Mouse (Mus musculus): ENCODE data around the gene Trpv5. TPM values are rescaled to one million over a fixed set of nuclear protein-coding genes. Genes with fewer than 3 reads are reported as not detected.

Gene Trpv5
- total and polyA plus RNA-seq, 3 experiments, result 0.12 to 0.26 TPM; not detected in 1

DNA sequence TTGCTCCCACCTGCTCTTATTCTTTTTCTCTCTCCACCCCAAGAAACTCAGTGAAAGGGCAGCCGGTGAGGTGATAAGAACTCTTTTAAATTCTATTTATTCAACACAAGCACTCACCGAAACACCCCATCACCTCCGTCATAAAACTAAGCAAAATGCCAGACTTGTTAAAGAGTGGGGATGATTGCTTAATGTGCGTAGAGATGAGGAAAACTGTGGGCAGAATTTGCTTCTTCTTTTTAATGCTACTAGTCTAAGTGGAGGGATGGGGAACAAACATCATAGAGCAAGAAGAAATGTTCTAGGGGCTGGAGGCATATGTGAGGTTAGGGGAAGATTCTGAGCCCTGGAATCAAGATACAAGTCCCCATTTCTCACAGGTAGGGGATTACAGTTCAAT lies 37.8 kb downstream of the Trpv5 start:
- Histone ChIP-seq H3K79me2 (ENCODE audit: control insufficient read depth, insufficient read depth, low read length, poor library complexity) (no peaks in the 10 kb centered on the region), H3K4me3 (ENCODE audit: control insufficient read depth in 1 of 2, insufficient read depth in 1 of 2, low read depth in 2 of 2, low read length in 2 of 2) (no peak overlapping the region), H3K4me1 (ENCODE audit: control insufficient read depth in 1 of 2, insufficient read depth in 2 of 2, low read length in 2 of 2) (no peaks in the 10 kb centered on the region), H3K9me3 (replicated peaks; ENCODE audit: insufficient read depth, low read length) (no peaks in the 10 kb centered on the region), H3K27me3 (ENCODE audit: control insufficient read depth in 1 of 2, insufficient read depth in 2 of 2, low read length in 2 of 2) (no peaks in the 10 kb centered on the region; a peak in 1 of 4 replicates), H3K9ac (ENCODE audit: control insufficient read depth, low read depth, low read length, poor library complexity, severe bottlenecking) (no peak overlapping the region), H3K27ac (ENCODE audit: control insufficient read depth, low read depth, low read length) (no peak overlapping the region), H3K36me3 (ENCODE audit: control insufficient read depth in 1 of 2, insufficient read depth in 2 of 2, low read length in 2 of 2) (no peaks in the 10 kb centered on the region)
- no peak for TF ChIP-seq TBP (IDR thresholded peaks at IDR 0.05; ENCODE audit: low read depth, low read length)
- no peak for TF ChIP-seq MXI1 (IDR thresholded peaks at IDR 0.05; ENCODE audit: low read depth, low read length)
- TF ChIP-seq EP300 (IDR thresholded peaks at IDR 0.05; ENCODE audit: low read depth in 1 of 2, low read length in 2 of 2), result no peak
- no peak for TF ChIP-seq BHLHE40 (IDR thresholded peaks at IDR 0.05; ENCODE audit: borderline replicate concordance, low read depth, low read length)
- TF ChIP-seq NRF1 (IDR thresholded peaks at IDR 0.05; ENCODE audit: insufficient read depth, low read depth, low read length, poor library complexity, severe bottlenecking), result no peak
- no peak for TF ChIP-seq E2F4 (IDR thresholded peaks at IDR 0.05; ENCODE audit: borderline replicate concordance, low read depth, low read length)
- no peak for TF ChIP-seq ZKSCAN1 (IDR thresholded peaks at IDR 0.05; ENCODE audit: low read depth, low read length)
- TF ChIP-seq MEF2A (IDR thresholded peaks at IDR 0.05; ENCODE audit: extremely low read depth, insufficient replicate concordance, low read depth, low read length, poor library complexity, severe bottlenecking), result no peak
- TF ChIP-seq HCFC1 (IDR thresholded peaks at IDR 0.05; ENCODE audit: low read depth, low read length), result no peak
- TF ChIP-seq USF2 (IDR thresholded peaks at IDR 0.05; ENCODE audit: borderline replicate concordance in 1 of 2, insufficient read depth in 1 of 2, low read depth in 1 of 2, low read length in 2 of 2), result no peak
- no peak for TF ChIP-seq ELF1 (IDR thresholded peaks at IDR 0.05; ENCODE audit: low read depth, low read length)
- TF ChIP-seq GABPA (IDR thresholded peaks at IDR 0.05; ENCODE audit: low read depth, low read length), result no peak
- no peak for TF ChIP-seq TCF12 (IDR thresholded peaks at IDR 0.05; ENCODE audit: low read depth, low read length)
- no peak for TF ChIP-seq GATA1 (IDR thresholded peaks at IDR 0.05; ENCODE audit: low read depth, low read length)
- TF ChIP-seq MAZ (IDR thresholded peaks at IDR 0.05; ENCODE audit: low read depth, low read length), result no peak
- no peak for DNase-seq (ENCODE audit: low read depth, low spot score)

DNA sequence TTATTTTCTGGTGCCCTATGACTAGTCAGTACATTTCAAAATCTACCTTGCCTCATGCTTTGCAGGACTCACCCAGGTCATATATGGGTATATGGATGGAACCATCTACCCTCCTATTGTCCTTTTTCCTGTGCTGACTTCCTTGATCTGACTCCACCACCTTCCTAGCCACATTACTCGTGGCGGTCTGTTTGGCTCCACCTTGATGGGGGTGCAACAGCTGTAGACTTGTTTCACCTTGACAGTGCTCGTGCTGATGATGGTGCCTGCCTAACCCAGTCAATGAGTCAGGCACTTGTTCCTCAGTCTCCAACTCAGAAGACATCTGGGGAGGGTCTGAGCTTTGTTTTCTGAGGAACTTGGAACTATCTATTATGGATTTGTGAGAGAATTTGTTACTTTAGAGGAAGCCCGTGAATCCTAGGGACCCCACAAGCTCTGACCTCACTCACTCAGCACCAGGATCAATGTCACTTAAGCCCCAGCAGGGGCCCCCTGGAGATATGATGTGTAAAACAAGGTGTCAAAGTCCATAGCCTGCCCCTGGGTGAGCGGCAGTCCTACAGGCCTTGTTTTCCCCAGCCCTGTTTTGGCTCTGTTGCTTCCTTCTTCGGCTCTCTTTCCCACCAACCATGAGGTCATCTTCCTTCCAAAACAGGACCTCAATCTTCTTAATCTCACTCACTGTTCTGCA lies 39.2 kb downstream of the Trpv5 start:
- H3K27me3 ChIP-seq (ENCODE audit: control insufficient read depth in 1 of 2, insufficient read depth in 2 of 2, low read length in 2 of 2), result no peaks in the 10 kb centered on the region; a peak in 1 of 4 replicates
- H3K27ac ChIP-seq (ENCODE audit: control insufficient read depth, low read depth, low read length), result no peak overlapping the region
- H3K79me2 ChIP-seq (ENCODE audit: control insufficient read depth, insufficient read depth, low read length, poor library complexity), result no peaks in the 10 kb centered on the region
- no peak overlapping the region for H3K4me3 ChIP-seq (ENCODE audit: control insufficient read depth in 1 of 2, insufficient read depth in 1 of 2, low read depth in 2 of 2, low read length in 2 of 2)
- H3K4me1 ChIP-seq (ENCODE audit: control insufficient read depth in 1 of 2, insufficient read depth in 2 of 2, low read length in 2 of 2), result no peaks in the 10 kb centered on the region
- H3K36me3 ChIP-seq (ENCODE audit: control insufficient read depth in 1 of 2, insufficient read depth in 2 of 2, low read length in 2 of 2), result no peaks in the 10 kb centered on the region
- TF ChIP-seq MAFK (IDR thresholded peaks at IDR 0.05; ENCODE audit: borderline replicate concordance, low read depth, low read length) (no peak), MYB (IDR thresholded peaks at IDR 0.05; ENCODE audit: low read depth, low read length) (no peak), ZNF384 (IDR thresholded peaks at IDR 0.05; ENCODE audit: low read depth, low read length) (no peak), ZKSCAN1 (IDR thresholded peaks at IDR 0.05; ENCODE audit: low read depth, low read length) (no peak), SMC3 (IDR thresholded peaks at IDR 0.05; ENCODE audit: low read depth, low read length) (no peak), USF1 (IDR thresholded peaks at IDR 0.05; ENCODE audit: low read depth, low read length) (no peak), GABPA (IDR thresholded peaks at IDR 0.05; ENCODE audit: low read depth, low read length) (no peak), EP300 (IDR thresholded peaks at IDR 0.05; ENCODE audit: low read depth in 1 of 2, low read length in 2 of 2) (no peak), HCFC1 (IDR thresholded peaks at IDR 0.05; ENCODE audit: low read depth, low read length) (no peak)
- no peak overlapping the region for H3K9ac ChIP-seq (ENCODE audit: control insufficient read depth, low read depth, low read length, poor library complexity, severe bottlenecking)
- no peaks in the 10 kb centered on the region for H3K9me3 ChIP-seq (replicated peaks; ENCODE audit: insufficient read depth, low read length)
- DNase-seq (ENCODE audit: low read depth, low spot score), result no peak
